Mouse (Mus musculus) lung, embryonic 14.5 days (tissue): ENCODE data around the gene Bhlhe41. TPM values are rescaled to one million over a fixed set of nuclear protein-coding genes. Genes with fewer than 3 reads are reported as not detected.

Experiments used
- ATAC-seq: fragments of 200-750 bp; cut with Nextera tagmentation; 2 replicates; pipeline ENCODE4 v1.8.0; 2017; ENCODE audit warnings: mild to moderate bottlenecking, moderate TSS enrichment, moderate library complexity; ENCODE audit not compliant: insufficient read depth
- DNase-seq: peaks from one replicate; pipeline ENCODE4 v3.0.0-alpha.2; 2015
- H3K27ac ChIP-seq: fragments of 300-500 bp; sonication (generic); 2 replicates; pipeline ENCODE4 v1.5.1; 2014; ENCODE audit warnings: low read depth, mild to moderate bottlenecking, moderate library complexity
- H3K27me3 ChIP-seq: fragments of 300-500 bp; sonication (generic); 2 replicates; pipeline ENCODE4 v1.6.1; 2014; ENCODE audit warnings: low read length, control low read depth; ENCODE audit not compliant: insufficient read depth
- H3K36me3 ChIP-seq: fragments of 300-500 bp; sonication (generic); 2 replicates; pipeline ENCODE4 v1.6.1; 2014; ENCODE audit warnings: control low read depth; ENCODE audit not compliant: insufficient read depth
- H3K4me1 ChIP-seq: fragments of 300-500 bp; sonication (generic); 2 replicates; pipeline ENCODE4 v1.6.1; 2014; ENCODE audit warnings: antibody characterized with exemption, control low read depth; ENCODE audit not compliant: insufficient read depth
- H3K4me2 ChIP-seq: fragments of 300-500 bp; sonication (generic); 2 replicates; pipeline ENCODE4 v1.6.1; 2014; ENCODE audit warnings: mild to moderate bottlenecking
- H3K4me3 ChIP-seq: fragments of 300-500 bp; sonication (generic); 2 replicates; pipeline ENCODE4 v1.5.1; 2014; ENCODE audit warnings: low read depth, low read length
- H3K9ac ChIP-seq: fragments of 300-500 bp; sonication (generic); 2 replicates; pipeline ENCODE4 v1.6.1; 2014
- H3K9me3 ChIP-seq: fragments of 300-500 bp; sonication (generic); 2 replicates; pipeline ENCODE4 v1.6.1; 2016; ENCODE audit warnings: low read depth, low read length, control low read depth
- CTCF ChIP-seq: IDR thresholded peaks from 2 replicates; pipeline ENCODE4 v1.5.1; 2016; ENCODE audit warnings: antibody characterized with exemption, low read depth
- WGBS: fragments of 180-500 bp; shearing (Covaris S2); extraction: QIAGEN DNeasy Blood & Tissue Kit; methylation state at CpG from one replicate; pipeline ENCODE4 v1.1.7; 2014; 5-methylcytosine and 5-hydroxymethylcytosine counted together
- polyA plus RNA-seq: library from polyadenylated mRNA; unstranded; fragments of >200 nt; fragmentation: Nextera tagmentation; extraction: Ambion mirVana; gene quantifications from 2 replicates; pipeline ENCODE4 v1.2.1, GENCODE M21; 2014

The Bhlhe41 gene
- polyA plus RNA-seq, result 0.53 and 1.1 TPM in 2 replicates

DNA sequence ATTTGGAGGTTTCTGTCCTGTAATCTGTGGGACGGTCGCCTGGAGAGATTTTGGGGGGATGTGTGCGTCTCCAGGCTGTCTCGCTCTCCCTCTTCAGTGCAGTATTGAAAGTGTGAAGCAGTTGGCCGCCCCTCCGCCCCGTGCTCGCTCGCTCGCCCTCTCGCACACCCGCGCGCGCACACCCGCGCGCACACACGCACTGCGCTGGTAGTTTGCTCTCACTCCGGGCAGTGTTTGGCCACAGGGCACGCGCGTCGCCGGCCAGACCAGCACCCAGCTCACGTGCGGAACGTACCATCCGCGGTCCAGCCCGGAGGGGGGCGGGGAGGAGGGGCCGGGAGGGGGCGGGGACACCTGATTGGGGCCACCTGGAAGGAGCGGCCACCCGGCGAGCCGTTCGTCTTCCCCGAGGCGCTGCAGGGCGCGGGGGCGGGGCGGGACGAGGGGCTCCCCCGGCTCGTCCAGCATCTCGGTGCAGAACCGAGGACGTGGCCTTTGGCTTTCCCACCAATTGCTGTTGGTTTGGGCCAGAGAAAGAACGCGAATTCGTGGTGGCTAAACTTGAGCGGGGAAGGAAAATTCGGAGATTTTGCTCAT is at the start of gene Bhlhe41:
Gene Bhlhe41, minus strand, starts transcription at position 270 of the 597 bp plus-strand sequence.
- no peak for TF ChIP-seq CTCF
- DNase-seq, result peak; percentile 77
- Histone ChIP-seq H3K9me3 (no peaks in the 10 kb centered on the region), H3K4me1 (peaks cover 5% of the 10 kb centered on the region; the same call in 1 of the 2 replicates), H3K4me2 (peak within 1 kb of the TSS; percentile 88), H3K27me3 (peaks cover 60% of the 10 kb centered on the region), H3K9ac (peak within 1 kb of the TSS; percentile 47), H3K27ac (peak within 1 kb of the TSS; percentile 18; the same call in 1 of the 2 replicates), H3K4me3 (peak within 1 kb of the TSS; percentile 60), H3K36me3 (no peaks in the 10 kb centered on the region)
- WGBS, result 1% methylated on average over 50 of the region's 57 CpGs
- peak; percentile 50; the same call in 1 of the 2 replicates for ATAC-seq

DNA sequence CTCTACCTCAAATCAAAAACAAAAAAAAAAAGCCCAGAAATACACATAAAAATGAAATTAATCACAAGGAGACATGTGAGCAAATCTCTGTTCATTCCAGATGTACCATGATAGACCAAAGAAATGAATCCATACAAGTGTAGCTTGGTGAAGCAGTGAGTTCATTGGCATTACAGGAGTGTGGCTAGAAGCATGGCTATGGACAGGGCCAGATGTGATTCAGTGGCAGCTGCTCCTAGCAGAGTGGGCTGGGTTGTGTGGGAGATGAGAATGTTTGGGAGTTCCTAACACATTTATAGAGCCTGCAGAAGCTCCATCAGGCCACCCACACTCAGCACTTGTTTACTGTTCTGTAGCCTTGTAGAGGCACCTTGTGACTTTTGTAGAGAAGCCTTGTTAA is 46.9 kb upstream of the Bhlhe41 start:
- Histone ChIP-seq H3K27ac (no peak overlapping the region), H3K4me1 (no peaks in the 10 kb centered on the region), H3K27me3 (no peaks in the 10 kb centered on the region), H3K36me3 (no peaks in the 10 kb centered on the region), H3K4me2 (no peak overlapping the region), H3K4me3 (no peak overlapping the region), H3K9ac (no peak overlapping the region), H3K9me3 (no peaks in the 10 kb centered on the region)
- no peak for DNase-seq
- TF ChIP-seq CTCF, result no peak
- no peak for ATAC-seq

DNA sequence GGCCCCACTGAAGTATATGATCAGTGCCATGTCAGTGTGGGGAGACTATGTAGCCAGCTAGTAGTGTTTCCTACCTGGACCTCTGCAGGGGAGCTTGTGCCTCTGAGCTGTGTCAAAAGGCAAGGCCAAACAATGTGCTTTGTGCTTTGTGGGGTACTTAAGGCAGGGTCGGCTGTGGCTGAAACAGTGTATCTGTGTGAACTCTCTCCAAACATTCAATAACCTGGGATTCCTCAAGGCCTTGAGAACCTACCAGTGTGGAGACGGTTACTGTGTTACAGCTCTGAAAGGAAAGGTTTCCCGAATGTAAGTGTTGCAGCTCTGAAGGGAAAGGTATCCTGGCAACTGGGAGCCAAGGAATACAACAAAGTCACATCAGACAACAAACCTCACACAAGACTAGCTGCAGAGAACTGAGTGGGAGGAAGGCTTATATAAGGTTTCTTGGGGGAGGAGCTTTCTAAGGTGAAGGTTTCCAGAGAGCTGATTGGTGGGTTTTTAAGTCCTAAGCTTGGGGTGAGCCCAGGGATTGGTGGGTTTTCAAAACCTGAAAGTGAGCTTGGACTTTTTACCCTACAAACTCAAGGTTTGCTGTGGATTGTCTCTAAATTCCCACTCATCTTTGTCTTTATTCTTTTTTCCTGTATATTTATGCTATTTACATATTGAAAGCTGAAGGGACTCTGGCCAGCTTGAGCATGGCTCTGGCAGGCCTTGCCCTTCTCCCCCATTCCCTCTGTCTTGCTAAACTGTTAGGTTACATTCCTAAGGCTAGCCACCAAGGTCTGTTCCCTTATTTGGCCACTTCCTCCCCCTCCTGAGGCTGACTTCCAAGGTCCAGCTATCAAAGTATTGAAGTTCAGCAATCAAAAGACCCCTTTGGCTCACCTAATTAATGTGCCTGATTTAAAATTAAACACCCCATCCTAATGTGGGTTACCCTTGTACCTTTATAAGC is 45.4 kb upstream of the Bhlhe41 start:
- Histone ChIP-seq H3K27ac (no peak overlapping the region), H3K36me3 (no peaks in the 10 kb centered on the region), H3K4me1 (no peaks in the 10 kb centered on the region), H3K9ac (no peak overlapping the region), H3K4me2 (no peak overlapping the region), H3K27me3 (no peaks in the 10 kb centered on the region), H3K9me3 (no peaks in the 10 kb centered on the region), H3K4me3 (no peak overlapping the region)
- DNase-seq (no peak), ATAC-seq (no peak)
- WGBS, result 62% methylated on average over 3 of the region's 3 CpGs
- TF ChIP-seq CTCF, result no peak

DNA sequence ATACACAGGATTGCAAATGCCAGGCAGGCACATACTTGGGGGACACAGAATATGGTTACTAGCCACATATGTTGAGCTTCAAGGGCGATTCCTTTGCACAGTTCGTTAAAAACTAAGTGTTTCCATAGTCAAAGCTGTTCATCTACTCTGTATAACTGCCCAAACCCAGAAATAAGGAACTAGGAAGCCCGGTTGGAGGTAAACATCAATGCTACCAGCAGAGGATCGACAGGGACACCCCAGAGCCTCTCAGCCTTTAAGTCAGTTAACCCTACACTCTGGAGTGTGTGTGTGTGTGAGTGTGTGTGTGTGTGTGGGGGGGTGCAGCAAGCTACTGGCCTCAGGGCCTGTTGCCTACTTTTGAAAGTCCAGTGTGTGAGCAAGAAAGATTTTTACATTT is 44.6 kb upstream of the Bhlhe41 start:
- ATAC-seq, result no peak
- Histone ChIP-seq H3K36me3 (no peaks in the 10 kb centered on the region), H3K4me3 (no peak overlapping the region), H3K9me3 (no peaks in the 10 kb centered on the region), H3K27ac (no peak overlapping the region), H3K4me2 (no peak overlapping the region), H3K9ac (no peak overlapping the region), H3K27me3 (no peaks in the 10 kb centered on the region), H3K4me1 (no peaks in the 10 kb centered on the region)
- DNase-seq, result no peak
- 69% methylated on average over 4 of the region's 4 CpGs for WGBS
- TF ChIP-seq CTCF, result no peak

DNA sequence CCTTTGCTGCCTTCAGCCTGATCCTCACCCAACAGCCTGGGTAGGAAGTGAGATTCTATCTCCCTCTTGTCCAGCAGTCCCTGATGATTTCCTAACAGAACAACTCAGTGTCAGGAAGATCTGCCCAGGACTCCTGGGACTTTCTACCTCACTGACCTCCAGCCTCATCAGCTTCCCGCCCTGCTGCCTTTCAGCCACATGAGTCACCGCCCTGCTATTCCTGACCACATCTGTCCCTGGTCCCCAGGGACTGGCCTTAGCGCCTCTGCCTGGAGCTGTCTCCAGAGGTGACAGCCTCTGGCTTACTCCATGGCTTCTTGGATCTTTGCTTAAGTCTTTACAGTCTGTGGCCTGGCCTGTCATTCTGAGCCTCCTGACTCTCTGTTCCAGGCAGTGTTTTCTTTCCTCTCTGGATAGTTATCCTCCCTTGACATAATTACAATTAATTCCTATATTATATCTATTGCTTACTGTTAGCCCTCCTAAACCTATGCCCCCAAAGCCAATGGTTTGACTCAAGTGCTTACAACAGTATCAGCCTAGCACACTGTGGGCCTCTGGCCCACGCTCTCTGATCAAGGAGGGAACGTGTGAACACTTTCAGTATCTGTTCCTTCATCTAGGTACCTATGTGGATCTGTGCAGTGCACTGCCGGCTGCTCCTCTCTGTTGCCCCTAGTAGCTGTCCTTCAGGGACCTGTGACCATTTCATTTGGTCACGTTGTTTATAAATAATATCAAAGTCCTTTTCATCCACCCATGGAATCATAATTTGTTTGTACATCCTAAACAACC is 40.9 kb upstream of the Bhlhe41 start:
- no peak for DNase-seq
- H3K4me3 ChIP-seq, result no peak overlapping the region
- H3K4me2 ChIP-seq, result no peak overlapping the region
- no peak overlapping the region for H3K27ac ChIP-seq
- H3K9ac ChIP-seq, result no peak overlapping the region
- WGBS, result 61% methylated on average over 7 of the region's 7 CpGs
- no peaks in the 10 kb centered on the region for H3K36me3 ChIP-seq
- TF ChIP-seq CTCF, result no peak
- no peaks in the 10 kb centered on the region for H3K9me3 ChIP-seq
- no peak for ATAC-seq
- H3K27me3 ChIP-seq, result no peaks in the 10 kb centered on the region
- no peaks in the 10 kb centered on the region for H3K4me1 ChIP-seq

DNA sequence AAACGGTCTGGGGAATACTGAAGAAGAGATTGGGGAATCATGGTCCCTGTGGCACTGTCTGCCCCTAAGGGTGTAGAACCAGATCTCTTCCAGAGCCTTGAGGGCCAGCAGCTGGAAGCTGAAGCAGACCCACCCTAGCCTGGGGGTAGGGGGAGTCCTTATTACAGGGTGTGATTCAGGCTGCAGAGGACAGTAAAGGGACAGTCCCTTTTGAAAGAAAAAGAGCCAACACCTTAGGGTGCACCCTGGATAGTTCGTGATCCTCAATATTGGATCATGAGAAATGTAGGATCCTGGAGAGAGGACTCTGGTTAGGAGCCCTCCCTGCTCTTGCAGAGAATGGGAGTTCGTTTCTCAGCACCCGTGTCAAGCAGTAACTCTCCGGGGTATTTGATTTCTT is 39.3 kb upstream of the Bhlhe41 start:
- ATAC-seq, result no peak
- WGBS, result 75% methylated on average over 5 of the region's 5 CpGs

More for the DNA sequence above, 39.3 kb upstream of the Bhlhe41 start:
- Histone ChIP-seq H3K27ac (no peak overlapping the region), H3K4me3 (no peak overlapping the region), H3K4me1 (no peaks in the 10 kb centered on the region), H3K9me3 (no peaks in the 10 kb centered on the region), H3K4me2 (no peak overlapping the region), H3K36me3 (no peaks in the 10 kb centered on the region), H3K27me3 (no peaks in the 10 kb centered on the region), H3K9ac (no peak overlapping the region)
- no peak for DNase-seq
- TF ChIP-seq CTCF, result no peak
